Mouse (Mus musculus): Measurements from ENCODE around the gene Mff. TPM values are rescaled to one million over a fixed set of nuclear protein-coding genes. Genes with fewer than 3 reads are reported as not detected.

The Mff gene
- polyA plus RNA-seq, 1 experiment from 2014 or later: 349 TPM

DNA sequence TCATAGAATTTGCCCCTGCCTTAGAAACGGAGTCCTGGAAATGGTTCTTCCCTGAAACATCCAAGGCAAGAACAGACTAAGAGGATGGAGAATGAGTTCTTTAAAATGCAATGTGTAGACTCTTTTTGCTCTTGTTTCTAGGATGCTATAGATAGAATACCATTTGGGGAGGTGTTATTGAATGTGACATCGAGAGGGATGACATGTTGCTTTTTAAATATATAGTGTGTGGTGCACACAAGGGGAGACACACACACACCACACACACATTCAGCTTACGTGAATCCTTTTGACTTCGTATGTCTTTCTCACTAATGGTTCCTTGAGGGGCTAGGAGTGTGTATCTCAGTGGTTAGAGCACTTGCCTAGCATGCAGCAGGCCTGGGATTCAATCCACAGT, 50.6 kb downstream of the Mff start:
- Histone ChIP-seq H3K9me3 (replicated peaks) (no peaks in the 10 kb centered on the region), H3K36me3 (ENCODE audit: poor library complexity, severe bottlenecking) (no peaks in the 10 kb centered on the region), H3K4me1 (no peaks in the 10 kb centered on the region), H3K4me2 (no peak overlapping the region), H3K27me3 (no peaks in the 10 kb centered on the region), H3K27ac (no peak overlapping the region), H3K4me3 (no peak overlapping the region), H3K9ac (no peak overlapping the region)
- ATAC-seq: no peak
- WGBS: 89% methylated on average over 4 of the region's 4 CpGs

DNA sequence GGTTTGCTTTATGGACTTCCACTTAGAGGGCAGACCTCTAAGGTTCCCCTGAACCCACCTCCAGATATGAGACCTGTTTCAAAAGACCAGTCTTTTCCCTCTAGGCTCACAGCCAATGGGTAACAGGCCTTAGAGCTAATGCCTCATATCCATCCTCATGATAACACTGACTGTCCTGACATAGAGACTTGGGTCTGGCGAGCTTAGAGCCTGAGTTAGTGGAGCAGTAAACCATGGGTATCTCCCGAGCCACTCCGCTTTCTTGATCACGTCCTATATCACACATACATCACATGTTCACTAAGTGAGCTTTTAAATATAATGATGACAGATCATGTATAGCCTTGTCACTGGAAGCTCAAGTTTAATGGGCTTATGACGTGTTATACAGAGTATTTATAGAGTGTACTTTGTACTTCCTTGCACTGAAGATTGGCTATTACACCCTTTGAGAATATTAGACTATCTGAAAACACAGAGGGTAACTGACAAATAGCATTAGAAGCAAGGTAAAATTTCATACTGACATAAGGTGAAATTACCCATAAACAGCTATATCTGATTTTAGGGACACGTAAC, 54.8 kb downstream of the Mff start:
- H3K27ac ChIP-seq: no peak overlapping the region
- no peak overlapping the region for H3K4me3 ChIP-seq
- no peak overlapping the region for H3K9ac ChIP-seq
- H3K27me3 ChIP-seq: no peaks in the 10 kb centered on the region
- WGBS: 93% methylated on average over 6 of the region's 6 CpGs
- no peak overlapping the region for H3K4me2 ChIP-seq
- H3K36me3 ChIP-seq (ENCODE audit: poor library complexity, severe bottlenecking): no peaks in the 10 kb centered on the region
- ATAC-seq: no peak
- no peaks in the 10 kb centered on the region for H3K9me3 ChIP-seq (replicated peaks)
- H3K4me1 ChIP-seq: no peaks in the 10 kb centered on the region

DNA sequence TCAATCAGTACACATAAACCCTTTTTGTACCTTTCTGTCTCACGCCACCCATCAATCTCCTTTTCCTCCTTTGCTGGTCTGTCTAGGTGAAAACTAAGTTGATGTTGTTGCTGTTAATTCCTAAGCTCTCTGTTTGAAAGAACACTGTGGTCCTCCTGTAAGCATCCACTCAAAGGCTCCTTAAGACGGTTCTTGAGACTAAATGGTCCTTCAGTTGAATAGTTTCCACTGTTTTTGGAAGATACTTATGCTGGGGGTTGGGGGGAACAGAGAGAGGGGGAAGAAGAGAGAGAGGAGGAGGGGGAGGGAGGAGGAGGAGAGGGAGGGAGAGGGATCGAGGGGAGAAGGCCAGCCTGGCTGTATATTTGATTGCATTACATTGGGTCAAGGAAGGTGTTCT, 58.9 kb downstream of the Mff start:
- Histone ChIP-seq H3K4me1 (0 out of 2 replicates have a peak, but pooled peaks cover 3% of the 10 kb centered on the region), H3K9me3 (replicated peaks) (no peaks in the 10 kb centered on the region), H3K27ac (no peak overlapping the region), H3K4me2 (no peak overlapping the region), H3K9ac (no peak overlapping the region), H3K4me3 (no peak overlapping the region), H3K27me3 (0 out of 2 replicates have a peak, but pooled peaks cover 3% of the 10 kb centered on the region), H3K36me3 (ENCODE audit: poor library complexity, severe bottlenecking) (no peaks in the 10 kb centered on the region)
- no peak for ATAC-seq
- 63% methylated on average over 3 of the region's 3 CpGs for WGBS

DNA sequence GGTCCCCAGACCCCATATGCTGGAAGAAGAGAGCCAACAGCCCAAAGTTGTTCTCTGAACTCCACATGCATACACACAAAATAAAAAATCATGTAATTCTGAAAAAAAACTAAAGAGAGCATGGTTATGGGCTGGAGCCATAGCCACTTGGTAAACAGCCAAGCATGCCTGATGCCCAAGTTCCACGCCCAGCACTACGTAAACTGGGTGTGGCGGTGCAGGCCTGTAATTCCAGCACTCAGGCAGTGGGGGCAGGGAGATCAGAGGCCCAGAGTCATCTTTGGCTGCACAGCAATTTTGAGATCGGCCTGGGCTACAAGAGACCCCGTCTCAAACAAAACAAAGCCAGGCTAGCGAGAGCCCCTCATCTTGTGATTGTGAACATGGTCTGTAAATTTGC, 60.9 kb downstream of the Mff start:
- WGBS: 79% methylated on average over 6 of the region's 6 CpGs
- no peaks in the 10 kb centered on the region for H3K9me3 ChIP-seq (replicated peaks)

DNA sequence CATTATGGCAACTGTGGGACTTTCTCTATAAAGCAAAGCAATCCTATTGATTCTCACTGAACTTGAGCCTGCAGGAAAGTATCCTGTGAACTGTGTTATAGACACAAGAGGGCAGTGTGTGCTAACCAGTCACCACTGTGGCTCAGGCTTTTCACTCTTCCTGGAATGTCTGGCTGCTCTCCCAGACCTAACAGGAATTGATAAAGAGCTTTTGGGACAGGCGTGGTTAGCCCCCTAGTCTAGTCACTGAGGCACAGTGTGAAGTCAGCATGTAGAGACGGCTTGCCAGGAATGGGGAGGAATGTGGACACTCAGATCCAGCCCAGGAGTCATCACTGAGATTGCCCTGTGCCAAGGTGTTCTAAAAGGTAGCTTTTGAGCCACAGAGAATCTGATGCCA, 62.7 kb downstream of the Mff start:
- Histone ChIP-seq H3K4me1 (0 out of 2 replicates have a peak, but pooled peaks cover 3% of the 10 kb centered on the region), H3K27ac (no peak overlapping the region)

More for the DNA sequence above, 60.9 kb downstream of the Mff start:
- no peak for ATAC-seq
- Histone ChIP-seq H3K4me2 (no peak overlapping the region), H3K36me3 (ENCODE audit: poor library complexity, severe bottlenecking) (no peaks in the 10 kb centered on the region), H3K27me3 (0 out of 2 replicates have a peak, but pooled peaks cover 3% of the 10 kb centered on the region), H3K4me3 (no peak overlapping the region), H3K4me1 (0 out of 2 replicates have a peak, but pooled peaks cover 3% of the 10 kb centered on the region), H3K27ac (no peak overlapping the region), H3K9ac (no peak overlapping the region; the same call in 1 of the 2 replicates)

DNA sequence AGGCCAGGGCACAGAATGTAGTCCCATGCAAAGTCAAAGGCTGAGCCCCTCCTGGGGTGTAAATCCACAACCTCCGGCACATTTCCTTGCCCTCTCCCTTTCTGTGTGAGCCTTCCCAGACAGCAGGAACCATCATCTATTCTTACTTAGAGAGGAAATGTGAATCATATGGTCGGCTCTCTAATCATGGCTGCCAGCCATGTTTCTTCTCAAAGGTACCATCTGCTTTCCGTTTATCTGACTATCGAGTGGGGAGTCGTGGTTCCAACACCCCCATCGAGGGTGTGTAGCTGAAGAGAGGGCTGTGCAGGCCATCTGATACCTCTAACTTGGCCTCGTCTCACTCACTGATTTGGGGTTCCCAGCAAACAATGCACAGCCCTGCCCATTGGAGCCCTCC, 63.4 kb downstream of the Mff start:
- H3K4me3 ChIP-seq: no peak overlapping the region
- no peaks in the 10 kb centered on the region for H3K9me3 ChIP-seq (replicated peaks)
- peak overlapping the region; percentile 76; the same call in 1 of the 2 replicates for H3K27ac ChIP-seq
- H3K4me2 ChIP-seq: no peak overlapping the region
- WGBS: 75% methylated on average over 7 of the region's 7 CpGs
- ATAC-seq: peak; percentile 66
- H3K27me3 ChIP-seq: 0 out of 2 replicates have a peak, but pooled peaks cover 3% of the 10 kb centered on the region
- H3K36me3 ChIP-seq (ENCODE audit: poor library complexity, severe bottlenecking): no peaks in the 10 kb centered on the region
- no peak overlapping the region for H3K9ac ChIP-seq
- 0 out of 2 replicates have a peak, but pooled peaks cover 3% of the 10 kb centered on the region for H3K4me1 ChIP-seq

More for the DNA sequence above, 62.7 kb downstream of the Mff start:
- Histone ChIP-seq H3K4me2 (no peak overlapping the region), H3K9me3 (replicated peaks) (no peaks in the 10 kb centered on the region), H3K27me3 (0 out of 2 replicates have a peak, but pooled peaks cover 3% of the 10 kb centered on the region), H3K4me3 (no peak overlapping the region), H3K9ac (no peak overlapping the region), H3K36me3 (ENCODE audit: poor library complexity, severe bottlenecking) (no peaks in the 10 kb centered on the region)
- 2% methylated on average over 2 of the region's 2 CpGs for WGBS
- ATAC-seq: peak; percentile 85

DNA sequence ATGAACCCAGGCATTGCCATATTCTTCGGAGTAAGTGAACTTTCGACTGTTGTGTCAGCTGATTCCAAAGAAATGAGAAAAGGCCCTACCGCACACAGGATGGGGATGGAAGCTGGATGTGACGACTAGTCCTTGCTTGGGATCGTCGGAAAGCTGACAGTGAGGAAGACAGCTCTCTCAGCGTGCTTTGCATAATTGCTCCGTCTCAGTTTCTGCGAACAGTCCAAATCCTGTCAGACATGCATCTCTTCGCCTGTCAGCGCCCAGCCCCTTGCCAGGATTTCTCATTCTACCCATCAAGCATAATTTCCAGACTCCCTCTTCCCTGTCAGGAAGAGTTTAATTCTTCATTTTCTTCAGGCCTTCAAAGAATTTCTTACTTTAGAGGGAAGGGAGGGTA, 66.4 kb downstream of the Mff start:
- 0 out of 2 replicates have a peak, but pooled peaks cover 3% of the 10 kb centered on the region for H3K4me1 ChIP-seq
- no peaks in the 10 kb centered on the region for H3K36me3 ChIP-seq (ENCODE audit: poor library complexity, severe bottlenecking)
- 0 out of 2 replicates have a peak, but pooled peaks cover 1% of the 10 kb centered on the region for H3K27me3 ChIP-seq
- 82% methylated on average over 11 of the region's 11 CpGs for whole genome bisulfite sequencing
- H3K9me3 ChIP-seq (replicated peaks): no peaks in the 10 kb centered on the region
- no peak overlapping the region for H3K4me3 ChIP-seq
- ATAC-seq: peak; percentile 50; the same call in 1 of the 2 replicates
- no peak overlapping the region for H3K9ac ChIP-seq
- H3K4me2 ChIP-seq: no peak overlapping the region
- 0 out of 2 replicates have a peak overlapping the region, but pooled peaks have one; percentile 17 for H3K27ac ChIP-seq

DNA sequence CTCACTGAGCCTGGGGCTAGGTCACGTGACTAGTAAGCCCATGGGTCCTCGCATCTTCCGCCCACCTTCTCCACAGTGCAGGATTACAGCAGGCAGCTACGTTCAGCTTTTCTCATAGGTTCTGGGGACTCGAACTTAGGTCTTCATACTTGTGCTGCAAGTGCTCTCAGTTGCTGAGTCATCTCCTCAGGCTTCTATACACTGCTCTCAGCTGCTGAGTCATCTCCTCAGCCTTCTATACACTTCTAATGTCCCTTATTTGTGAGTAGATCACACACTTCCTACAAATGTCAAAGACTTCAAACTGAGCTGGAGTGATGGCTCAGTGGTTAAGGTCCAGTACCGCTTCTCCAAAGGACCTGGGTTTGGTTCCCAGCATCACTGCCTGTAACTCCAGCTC, 67.5 kb downstream of the Mff start:
- ATAC-seq: no peak
- Histone ChIP-seq H3K36me3 (ENCODE audit: poor library complexity, severe bottlenecking) (no peaks in the 10 kb centered on the region), H3K27ac (no peak overlapping the region), H3K4me2 (no peak overlapping the region), H3K4me1 (0 out of 2 replicates have a peak, but pooled peaks cover 3% of the 10 kb centered on the region), H3K9ac (no peak overlapping the region), H3K27me3 (no peaks in the 10 kb centered on the region), H3K4me3 (no peak overlapping the region), H3K9me3 (replicated peaks) (no peaks in the 10 kb centered on the region)
- WGBS: 91% methylated on average over 6 of the region's 6 CpGs

DNA sequence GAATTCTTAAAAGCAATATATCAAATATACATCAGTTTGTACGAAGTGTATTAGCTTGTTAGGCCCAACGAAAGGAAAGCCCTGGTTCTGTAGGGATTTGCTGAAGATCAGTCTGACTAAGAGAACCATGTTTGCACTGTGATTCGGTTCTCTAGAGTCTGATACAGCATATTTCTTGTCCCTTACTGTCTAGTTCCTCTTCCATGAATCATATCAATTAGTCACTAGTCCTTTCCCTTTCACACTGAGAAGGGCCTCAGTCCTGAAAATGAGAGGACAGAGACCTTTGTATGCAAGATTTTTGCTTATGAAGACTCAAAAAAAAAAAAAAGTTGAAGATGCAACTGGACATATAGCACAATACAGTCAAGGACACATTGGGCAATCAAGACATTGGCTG, 68.4 kb downstream of the Mff start:
- WGBS: 89% methylated on average over 3 of the region's 3 CpGs

DNA sequence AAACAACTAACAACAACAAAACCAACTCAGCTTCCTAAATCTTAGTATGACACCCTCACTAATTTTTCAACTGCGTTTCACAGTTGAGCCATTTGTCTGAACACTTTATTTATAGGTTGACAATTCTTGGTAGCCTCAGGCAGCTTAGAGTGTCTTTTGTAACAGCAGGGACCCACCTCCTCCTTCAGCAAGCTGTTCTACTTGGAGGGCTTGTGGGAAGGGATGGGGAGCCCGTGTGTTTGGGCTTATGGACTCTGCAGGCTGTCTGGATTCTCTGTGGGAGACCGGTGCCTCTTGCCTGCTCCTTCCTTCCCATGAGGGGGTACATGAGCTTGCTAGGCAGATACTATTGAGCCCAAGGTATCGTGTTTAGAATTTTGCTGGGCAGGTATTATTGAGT, 69.3 kb downstream of the Mff start:
- no peak for ATAC-seq

More for the DNA sequence above, 68.4 kb downstream of the Mff start:
- H3K4me2 ChIP-seq: no peak overlapping the region
- H3K4me3 ChIP-seq: no peak overlapping the region
- no peaks in the 10 kb centered on the region for H3K27me3 ChIP-seq
- ATAC-seq: no peak
- no peak overlapping the region for H3K27ac ChIP-seq
- no peaks in the 10 kb centered on the region for H3K9me3 ChIP-seq (replicated peaks)
- H3K9ac ChIP-seq: no peak overlapping the region
- no peaks in the 10 kb centered on the region for H3K4me1 ChIP-seq
- no peaks in the 10 kb centered on the region for H3K36me3 ChIP-seq (ENCODE audit: poor library complexity, severe bottlenecking)

DNA sequence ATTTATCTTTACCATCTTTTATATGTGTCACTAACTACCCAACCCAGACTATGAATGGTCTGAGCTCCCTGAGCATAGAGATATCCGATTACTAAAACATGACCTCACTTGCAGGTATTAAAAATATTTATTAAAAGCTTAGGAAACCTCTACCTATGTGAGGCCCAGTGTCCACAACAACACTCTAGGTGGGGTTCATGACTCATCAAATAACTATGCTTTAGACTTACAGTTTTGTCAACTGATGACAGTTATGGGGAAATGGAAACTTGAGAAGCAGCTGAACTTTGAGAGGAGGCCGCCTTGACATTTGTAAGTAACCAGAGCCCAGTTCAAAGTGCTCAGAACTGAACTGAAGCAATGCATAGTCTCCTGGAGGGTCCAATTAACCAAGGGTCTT, 70.5 kb downstream of the Mff start:
- ATAC-seq: no peak
- WGBS: 96% methylated on average over 2 of the region's 2 CpGs
- no peak overlapping the region for H3K27ac ChIP-seq

More for the DNA sequence above, 69.3 kb downstream of the Mff start:
- 52% methylated on average over 4 of the region's 4 CpGs for WGBS
- Histone ChIP-seq H3K27me3 (no peaks in the 10 kb centered on the region), H3K9ac (no peak overlapping the region), H3K4me3 (no peak overlapping the region), H3K4me2 (no peak overlapping the region), H3K9me3 (replicated peaks) (no peaks in the 10 kb centered on the region), H3K36me3 (ENCODE audit: poor library complexity, severe bottlenecking) (no peaks in the 10 kb centered on the region), H3K27ac (no peak overlapping the region), H3K4me1 (no peaks in the 10 kb centered on the region)

DNA sequence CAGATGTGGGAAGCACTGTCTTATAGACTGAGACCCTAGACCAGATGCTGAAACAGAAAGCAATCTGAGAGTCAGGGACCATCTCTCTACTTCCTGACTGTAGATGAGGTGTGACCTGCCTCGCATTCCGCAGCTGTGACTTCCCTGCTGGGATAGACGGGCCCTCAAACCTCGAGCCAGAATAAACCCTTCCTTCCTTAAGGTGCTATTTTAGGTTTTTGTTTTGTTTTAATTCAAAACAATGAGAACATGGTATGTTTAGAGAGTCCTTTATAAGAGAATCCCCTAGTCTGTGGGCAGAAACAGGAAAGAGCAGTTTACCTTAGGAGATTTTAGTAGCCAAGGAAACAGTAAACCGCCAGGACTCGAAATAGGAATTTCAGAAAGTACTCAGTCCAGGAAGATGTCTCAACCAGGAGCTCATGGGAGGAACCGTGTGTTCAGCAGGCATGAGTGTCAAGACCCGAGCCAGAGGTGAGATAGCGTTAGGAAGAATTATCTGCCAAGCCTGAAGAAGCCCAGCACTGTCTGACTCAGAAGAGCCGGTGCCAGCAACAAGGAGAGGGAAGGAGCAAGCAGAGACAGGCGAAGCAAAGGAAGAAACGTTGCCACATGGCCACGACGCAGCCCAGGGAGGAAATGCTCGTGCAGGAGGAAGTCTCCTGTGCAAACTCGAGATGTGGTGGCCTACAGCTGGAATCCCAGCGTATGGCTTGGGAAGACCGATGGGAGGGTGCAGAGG, 71.2 kb downstream of the Mff start:
- Histone ChIP-seq H3K9me3 (replicated peaks) (no peaks in the 10 kb centered on the region), H3K27ac (no peak overlapping the region), H3K4me2 (no peak overlapping the region), H3K36me3 (ENCODE audit: poor library complexity, severe bottlenecking) (no peaks in the 10 kb centered on the region), H3K27me3 (no peaks in the 10 kb centered on the region), H3K4me3 (no peak overlapping the region), H3K4me1 (no peaks in the 10 kb centered on the region), H3K9ac (no peak overlapping the region)
- WGBS: 90% methylated on average over 18 of the region's 18 CpGs
- no peak for ATAC-seq

More for the DNA sequence above, 70.5 kb downstream of the Mff start:
- no peaks in the 10 kb centered on the region for H3K27me3 ChIP-seq
- no peaks in the 10 kb centered on the region for H3K36me3 ChIP-seq (ENCODE audit: poor library complexity, severe bottlenecking)
- no peak overlapping the region for H3K9ac ChIP-seq
- H3K4me3 ChIP-seq: no peak overlapping the region
- H3K4me2 ChIP-seq: no peak overlapping the region
- no peaks in the 10 kb centered on the region for H3K4me1 ChIP-seq
- no peaks in the 10 kb centered on the region for H3K9me3 ChIP-seq (replicated peaks)

Data from forebrain, embryonic 13.5 days (tissue).